Mouse (Mus musculus): ENCODE measurements around the gene Ergic1.

Gene Ergic1

GRCm38 (mm10) chr17:26699819-26700616 lies 138.7 kb downstream of the Ergic1 start:
- no peak for DNase-seq (ENCODE audit: low spot score in 2 of 2)

- DNase-seq (ENCODE audit: low spot score in 2 of 2) = no peak
These were observed 140.3 kb downstream of the Ergic1 start for GRCm38 (mm10) chr17:26701565-26701964.

GRCm38 (mm10) chr17:26702621-26703020 lies 141.3 kb downstream of the Ergic1 start:
- no peak for DNase-seq (ENCODE audit: low spot score in 2 of 2)

GRCm38 (mm10) chr17:26703671-26704070 lies 142.4 kb downstream of the Ergic1 start:
- no peak for DNase-seq (ENCODE audit: low spot score in 2 of 2)

GRCm38 (mm10) chr17:26705463-26706359 lies 144.4 kb downstream of the Ergic1 start:
- no peak for DNase-seq (ENCODE audit: low spot score in 2 of 2)

Measured in spleen, postnatal 4 days (tissue).